Mouse (Mus musculus): ENCODE measurements around the gene Tuba8.

DNA sequence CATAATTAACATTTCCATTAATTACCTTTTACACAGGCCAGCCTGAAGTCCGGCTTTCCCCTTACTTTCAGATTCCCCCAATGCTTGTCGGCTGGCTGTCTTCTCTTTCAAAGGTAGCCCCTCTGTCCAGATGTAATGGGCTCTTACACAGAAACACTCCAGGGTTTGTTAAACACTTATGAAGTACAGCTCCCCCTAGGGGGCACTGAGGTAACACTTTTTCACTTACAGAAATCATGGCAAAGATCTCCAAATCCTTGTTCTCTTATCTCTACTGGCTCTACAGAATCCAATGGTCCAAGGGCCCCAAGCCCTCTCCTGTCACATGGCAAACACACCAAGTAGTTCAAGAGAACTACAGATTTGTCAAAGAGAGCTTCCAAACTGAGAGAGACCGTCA lies 63.9 kb downstream of the Tuba8 start:
- TF ChIP-seq CTCF (IDR thresholded peaks at IDR 0.05; ENCODE audit: borderline replicate concordance, insufficient read depth, low read length): no peak
- no peak for TF ChIP-seq POLR2A (IDR thresholded peaks at IDR 0.05; ENCODE audit: low read depth, low read length)
